In the genomic region with DNA sequence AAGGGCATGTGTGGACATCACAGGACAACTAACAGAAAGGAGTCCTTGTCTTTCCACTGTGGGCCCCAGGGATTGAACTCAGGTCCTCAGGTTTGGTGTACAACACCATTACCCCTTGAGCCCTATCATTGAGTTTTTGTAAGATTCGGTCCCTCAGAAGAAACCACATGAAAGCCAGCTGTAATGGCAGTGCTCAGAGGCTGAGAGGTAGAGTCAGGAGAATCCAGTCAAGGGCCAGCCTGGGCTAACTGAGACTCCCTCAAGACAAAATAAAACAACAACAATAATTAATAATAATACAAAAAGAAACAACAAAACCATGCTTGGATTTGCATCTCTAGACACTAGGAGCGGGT, we compare ENCODE assay signal across 8 mouse cellular contexts. TPM values are rescaled to one million over a fixed set of nuclear protein-coding genes. Genes with fewer than 3 reads are reported as not detected.
DNase-seq lines count a peak whose midpoint lies in the region; ATAC-seq and TF ChIP-seq lines count a peak whose summit lies in the region.

No protein-coding gene starts in this region.

- WGBS in embryonic facial prominence, embryonic 15.5 days = 58% methylated on average over 2 of the region's 2 CpGs
- WGBS in neural tube, embryonic 12.5 days = 67% methylated on average over 2 of the region's 2 CpGs

- peak overlapping the region; percentile 91 for H3K27ac ChIP-seq in left cerebral cortex, adult 2 months
- H3K27ac ChIP-seq in embryonic facial prominence, embryonic 15.5 days (replicated peaks) = peak overlapping the region; percentile 82
- peak overlapping the region; percentile 80; the same call in 1 of the 2 replicates for H3K27ac ChIP-seq in neural tube, embryonic 12.5 days

- peaks cover 19% of the 10 kb centered on the region; the same call in 1 of the 2 replicates for H3K4me1 ChIP-seq in embryonic facial prominence, embryonic 15.5 days
- H3K4me1 ChIP-seq in neural tube, embryonic 12.5 days = peaks cover 14% of the 10 kb centered on the region

- H3K4me3 ChIP-seq in left cerebral cortex, adult 2 months = peak overlapping the region; percentile 71; the same call in 1 of the 2 replicates
- H3K4me3 ChIP-seq in embryonic facial prominence, embryonic 15.5 days (replicated peaks) = peak overlapping the region; percentile 44
- no peak overlapping the region; the same call in 1 of the 2 replicates for H3K4me3 ChIP-seq in neural tube, embryonic 12.5 days

- H3K4me2 ChIP-seq in embryonic facial prominence, embryonic 15.5 days (replicated peaks) = peak overlapping the region; percentile 57
- H3K4me2 ChIP-seq in neural tube, embryonic 12.5 days (replicated peaks) = peak overlapping the region; percentile 59

- no peak overlapping the region for H3K9ac ChIP-seq in embryonic facial prominence, embryonic 15.5 days
- no peak overlapping the region for H3K9ac ChIP-seq in neural tube, embryonic 12.5 days

- H3K36me3 ChIP-seq in embryonic facial prominence, embryonic 15.5 days = peaks cover 27% of the 10 kb centered on the region
- peaks cover 22% of the 10 kb centered on the region for H3K36me3 ChIP-seq in neural tube, embryonic 12.5 days

- intact Hi-C loops in left cerebral cortex, adult 2 months (cut with DNase I) = loop anchor here (2.0 kb wide), 1 partner anchor 45 kb away; the partner anchor contains the start of gene Fbxo47

- H3K9me3 ChIP-seq in embryonic facial prominence, embryonic 15.5 days (replicated peaks) = no peaks in the 10 kb centered on the region
- no peaks in the 10 kb centered on the region for H3K9me3 ChIP-seq in neural tube, embryonic 12.5 days

- no peaks in the 10 kb centered on the region for H3K27me3 ChIP-seq in embryonic facial prominence, embryonic 15.5 days
- H3K27me3 ChIP-seq in neural tube, embryonic 12.5 days (replicated peaks) = no peaks in the 10 kb centered on the region

- TF ChIP-seq CTCF in left cerebral cortex, adult 2 months (IDR thresholded peaks at IDR 0.05) = no peak

- ATAC-seq in embryonic facial prominence, embryonic 15.5 days (ENCODE audit: insufficient number of reproducible peaks, low FRiP score, low TSS enrichment, low read depth) = no peak
- no peak for ATAC-seq in neural tube, embryonic 12.5 days (ENCODE audit: low FRiP score, low read depth)
- no peak for ATAC-seq in granulocyte monocyte progenitor cell, adult 5-6 weeks (replicated peaks; ENCODE audit: poor library complexity, severe bottlenecking)

- no peak for DNase-seq in left cerebral cortex, adult 2 months (ENCODE audit: extremely low spot score in 1 of 2, low spot score in 2 of 2)
- DNase-seq in left cerebral cortex, adult 11 months (ENCODE audit: low spot score) = no peak
- DNase-seq in induced T-regulatory cell, adult 2 months (ENCODE audit: low read depth) = peak; percentile 54
- no peak for DNase-seq in embryo, embryonic 9.5 days (ENCODE audit: extremely low spot score)
- no peak for DNase-seq in testis, postnatal 14 days (ENCODE audit: low spot score)

RNA-seq across cellular contexts. Expression of gene B230217C12Rik, which starts 0.5 kb away (rescaled TPM):
- total RNA-seq in left cerebral cortex, adult 2 months (2021) = 10 to 100 TPM; 77.6 to 78.9 TPM
- polyA plus RNA-seq in embryonic facial prominence, embryonic 15.5 days (2015; fragmentation: Nextera tagmentation; extraction: Ambion mirVana) = 6.8 and 7.4 TPM in 2 replicates
- 12.9 and 15.8 TPM in 2 replicates for polyA plus RNA-seq in neural tube, embryonic 12.5 days (2016; fragmentation: Nextera tagmentation; extraction: Ambion mirVana)
- 3.8 TPM in 1 of 2 replicates, not detected in the other for total RNA-seq in granulocyte monocyte progenitor cell, adult 5-6 weeks (2014; fragmentation: Nextera tagmentation)
- total RNA-seq in granulocyte monocyte progenitor cell, adult 5-6 weeks (2017) = 1.3 TPM in 1 of 2 replicates, not detected in the other

RNA-seq across cellular contexts. Expression of gene Lasp1, which starts 41.3 kb away (rescaled TPM):
- total RNA-seq in left cerebral cortex, adult 2 months (2021) = 100 to 1,000 TPM; 174 to 191 TPM
- 117 and 121 TPM in 2 replicates for polyA plus RNA-seq in embryonic facial prominence, embryonic 15.5 days (2015; fragmentation: Nextera tagmentation; extraction: Ambion mirVana)
- polyA plus RNA-seq in neural tube, embryonic 12.5 days (2016; fragmentation: Nextera tagmentation; extraction: Ambion mirVana) = 103 and 105 TPM in 2 replicates
- 60.5 and 60.7 TPM in 2 replicates for total RNA-seq in granulocyte monocyte progenitor cell, adult 5-6 weeks (2014; fragmentation: Nextera tagmentation)
- total RNA-seq in granulocyte monocyte progenitor cell, adult 5-6 weeks (2017) = 92.5 and 124 TPM in 2 replicates

RNA-seq across cellular contexts. Expression of gene Fbxo47, which starts 43.8 kb away (rescaled TPM):
- 1 to 10 TPM; 2.8 to 2.9 TPM for total RNA-seq in left cerebral cortex, adult 2 months (2021)
- 0.39 and 0.57 TPM in 2 replicates for polyA plus RNA-seq in embryonic facial prominence, embryonic 15.5 days (2015; fragmentation: Nextera tagmentation; extraction: Ambion mirVana)
- 0.72 and 0.85 TPM in 2 replicates for polyA plus RNA-seq in neural tube, embryonic 12.5 days (2016; fragmentation: Nextera tagmentation; extraction: Ambion mirVana)
- total RNA-seq in granulocyte monocyte progenitor cell, adult 5-6 weeks (2014; fragmentation: Nextera tagmentation) = not detected in 2 replicates
- total RNA-seq in granulocyte monocyte progenitor cell, adult 5-6 weeks (2017) = 2.0 and 2.2 TPM in 2 replicates

RNA-seq across cellular contexts. Expression of gene Rpl23, which starts 57.9 kb away (rescaled TPM):
- 100 to 1,000 TPM; 326 to 327 TPM for total RNA-seq in left cerebral cortex, adult 2 months (2021)
- polyA plus RNA-seq in embryonic facial prominence, embryonic 15.5 days (2015; fragmentation: Nextera tagmentation; extraction: Ambion mirVana) = 567 and 575 TPM in 2 replicates
- polyA plus RNA-seq in neural tube, embryonic 12.5 days (2016; fragmentation: Nextera tagmentation; extraction: Ambion mirVana) = 369 and 383 TPM in 2 replicates
- total RNA-seq in granulocyte monocyte progenitor cell, adult 5-6 weeks (2014; fragmentation: Nextera tagmentation) = 2,177 and 2,335 TPM in 2 replicates
- 2,263 and 3,329 TPM in 2 replicates for total RNA-seq in granulocyte monocyte progenitor cell, adult 5-6 weeks (2017)

Comparison
In these comparisons a context has a peak if more than half of its experiments do, and no peak if none do; other contexts are left out.
1. RNA of gene B230217C12Rik, which starts 0.5 kb away (total RNA-seq): 77.6 to 78.9 TPM in left cerebral cortex, adult 2 months; 1.3 to 3.8 TPM in granulocyte monocyte progenitor cell, adult 5-6 weeks; every median in the first group is over 10 times any median in the second.
2. Peak in every context shown above with its lines, with median percentiles within 50 percentile points of each other: H3K27ac ChIP-seq.